Mouse (Mus musculus) CH12.LX (cell line): ENCODE measurements at regions not wholly inside any gene's neighbourhood (a gene's known extent, or its start where the extent isn't known, plus 50 kb on each side); places are given as distances from the start of the nearest gene placed in this dataset.

Experiments used
- DNase-seq: peaks from one replicate; pipeline ENCODE4 v3.0.0-alpha.2; 2013; ENCODE audit errors: extremely low read depth
- H3K27ac ChIP-seq: 2 replicates; pipeline ENCODE4 v1.5.1; 2012; ENCODE audit warnings: low read depth, mild to moderate bottlenecking, control low read depth, moderate library complexity; ENCODE audit not compliant: insufficient read depth
- H3K27me3 ChIP-seq: replicated peaks from 2 replicates; pipeline ENCODE3; 2012; ENCODE audit warnings: inconsistent platforms
- H3K36me3 ChIP-seq, 2 experiments: replicated peaks in 1 of 2; 2 replicates each; pipeline versions ENCODE3 to v1.6.1; 2012; ENCODE audit warnings: inconsistent platforms in 1 of 2, low read length in 1 of 2, mild to moderate bottlenecking in 1 of 2, mixed read lengths in 1 of 2, moderate library complexity in 1 of 2; ENCODE audit not compliant: control insufficient read depth in 1 of 2, insufficient read depth in 1 of 2
- H3K4me1 ChIP-seq, 2 experiments: 2 replicates each; pipeline ENCODE4 v1.6.1; 2012; ENCODE audit warnings: inconsistent platforms in 1 of 2, moderate library complexity in 1 of 2; ENCODE audit not compliant: insufficient read depth in 2 of 2, control insufficient read depth in 1 of 2
- H3K4me2 ChIP-seq: 2 replicates; pipeline ENCODE4 v1.6.1; 2012; ENCODE audit warnings: low read depth, mild to moderate bottlenecking, control low read depth; ENCODE audit not compliant: poor library complexity, insufficient read depth, severe bottlenecking
- H3K4me3 ChIP-seq, 3 experiments: fragments of 150-350 bp in 1 of 3; sonication (generic) in 1 of 3; replicated peaks in 1 of 3; 2 replicates each; pipeline versions ENCODE3 to v1.5.1; 2011 to 2012; ENCODE audit warnings: low read depth in 2 of 3, low read length in 2 of 3, mild to moderate bottlenecking in 2 of 3, moderate library complexity in 2 of 3, control low read depth in 1 of 3, improper control_type of control experiment in 1 of 3, inconsistent platforms in 1 of 3, mixed read lengths in 1 of 3; ENCODE audit not compliant: poor library complexity in 1 of 3
- H3K79me2 ChIP-seq: replicated peaks from 2 replicates; pipeline ENCODE4 v1.6.1; 2012; ENCODE audit warnings: mild to moderate bottlenecking, moderate library complexity; ENCODE audit not compliant: control insufficient read depth, poor library complexity, insufficient read depth, severe bottlenecking; ENCODE audit errors: extremely low read depth
- H3K9ac ChIP-seq: 2 replicates; pipeline ENCODE4 v1.6.1; 2012; ENCODE audit warnings: low read depth, mild to moderate bottlenecking, control low read depth, moderate library complexity; ENCODE audit not compliant: insufficient read depth
- H3K9me3 ChIP-seq: replicated peaks from 2 replicates; pipeline ENCODE3; 2012; ENCODE audit warnings: low read length, inconsistent platforms, mixed read lengths
- CHD1 ChIP-seq: IDR thresholded peaks from 2 replicates; pipeline ENCODE4 v1.6.1; 2012; ENCODE audit warnings: low read depth, low read length, improper control_type of control experiment, inconsistent platforms
- CHD2 ChIP-seq: IDR thresholded peaks from 2 replicates; pipeline ENCODE4 v1.6.1; 2011; ENCODE audit warnings: low read length, improper control_type of control experiment
- CTCF ChIP-seq, 2 experiments: IDR thresholded peaks in 1 of 2; conservative IDR thresholded peaks in 1 of 2; 2 replicates each; pipeline ENCODE4 v1.5.1; 2011 to 2012; ENCODE audit warnings: low read depth in 2 of 2, low read length in 2 of 2, improper control_type of control experiment in 1 of 2, inconsistent platforms in 1 of 2, mild to moderate bottlenecking in 1 of 2, moderate library complexity in 1 of 2
- E2F4 ChIP-seq: IDR thresholded peaks from 2 replicates; pipeline ENCODE4 v1.6.1; 2011; ENCODE audit warnings: low read depth, low read length, improper control_type of control experiment; ENCODE audit not compliant: insufficient replicate concordance
- EP300 ChIP-seq: IDR thresholded peaks from 2 replicates; pipeline ENCODE4 v1.6.1; 2011; ENCODE audit warnings: low read length, improper control_type of control experiment
- ETS1 ChIP-seq: conservative IDR thresholded peaks from 2 replicates; pipeline ENCODE4 v1.6.1; 2012; ENCODE audit warnings: low read depth, mild to moderate bottlenecking, inconsistent platforms, low read length, improper control_type of control experiment, moderate library complexity
- GABPA ChIP-seq: IDR thresholded peaks from 2 replicates; pipeline ENCODE4 v1.6.1; 2012; ENCODE audit warnings: low read depth, low read length, improper control_type of control experiment, inconsistent platforms; ENCODE audit not compliant: insufficient replicate concordance
- IRF4 ChIP-seq: IDR thresholded peaks from 2 replicates; pipeline ENCODE4 v1.6.1; 2014; ENCODE audit warnings: low read depth, mild to moderate bottlenecking, inconsistent platforms, low read length, improper control_type of control experiment
- JUN ChIP-seq: IDR thresholded peaks from 2 replicates; pipeline ENCODE4 v1.6.1; 2011; ENCODE audit warnings: low read depth, mild to moderate bottlenecking, low read length, improper control_type of control experiment, moderate library complexity; ENCODE audit not compliant: insufficient read depth
- JUND ChIP-seq: conservative IDR thresholded peaks from 2 replicates; pipeline ENCODE4 v1.6.1; 2011; ENCODE audit warnings: low read depth, low read length, improper control_type of control experiment
- MAFK ChIP-seq: IDR thresholded peaks from 2 replicates; pipeline ENCODE4 v1.6.1; 2011; ENCODE audit warnings: low read length, improper control_type of control experiment; ENCODE audit not compliant: insufficient replicate concordance
- MXI1 ChIP-seq: IDR thresholded peaks from 2 replicates; pipeline ENCODE4 v1.6.1; 2011; ENCODE audit warnings: mild to moderate bottlenecking, low read depth, low read length, improper control_type of control experiment
- MYC ChIP-seq: IDR thresholded peaks from 2 replicates; pipeline ENCODE4 v1.6.1; 2011; ENCODE audit warnings: low read depth, mild to moderate bottlenecking, improper control_type of control experiment, low read length
- NELFE ChIP-seq: IDR thresholded peaks from 2 replicates; pipeline ENCODE4 v1.6.1; 2011; ENCODE audit warnings: low read depth, low read length, improper control_type of control experiment
- NRF1 ChIP-seq: IDR thresholded peaks from 2 replicates; pipeline ENCODE4 v1.6.1; 2014; ENCODE audit warnings: low read depth, mild to moderate bottlenecking, inconsistent platforms, low read length, improper control_type of control experiment, moderate library complexity
- RCOR1 ChIP-seq: conservative IDR thresholded peaks from 2 replicates; pipeline ENCODE4 v1.6.1; 2012; ENCODE audit warnings: low read depth, mild to moderate bottlenecking, inconsistent platforms, low read length, improper control_type of control experiment
- SMC3 ChIP-seq: IDR thresholded peaks from 2 replicates; pipeline ENCODE4 v1.6.1; 2011; ENCODE audit warnings: low read depth, low read length, improper control_type of control experiment
- TCF12 ChIP-seq: IDR thresholded peaks from 2 replicates; pipeline ENCODE4 v1.6.1; 2014; ENCODE audit warnings: low read depth, mild to moderate bottlenecking, inconsistent platforms, low read length, improper control_type of control experiment
- UBTF ChIP-seq: IDR thresholded peaks from 2 replicates; pipeline ENCODE4 v1.6.1; 2012; ENCODE audit warnings: low read depth, mild to moderate bottlenecking, inconsistent platforms, low read length, improper control_type of control experiment, moderate library complexity
- USF1 ChIP-seq: IDR thresholded peaks from 2 replicates; pipeline ENCODE4 v1.6.1; 2014; ENCODE audit warnings: low read depth, mild to moderate bottlenecking, inconsistent platforms, low read length, improper control_type of control experiment
- USF2 ChIP-seq: conservative IDR thresholded peaks from 2 replicates; pipeline ENCODE4 v1.6.1; 2011; ENCODE audit warnings: low read depth, low read length, improper control_type of control experiment
- ZC3H11A ChIP-seq: IDR thresholded peaks from 2 replicates; pipeline ENCODE4 v1.6.1; 2012; ENCODE audit warnings: low read depth, mild to moderate bottlenecking, inconsistent platforms, low read length, improper control_type of control experiment
- ZKSCAN1 ChIP-seq: IDR thresholded peaks from 2 replicates; pipeline ENCODE4 v1.6.1; 2012; ENCODE audit warnings: low read depth, inconsistent platforms, low read length, improper control_type of control experiment, borderline replicate concordance
- dilution Hi-C: fragments of 300-500 bp; cut with MboI; formaldehyde crosslinking; loops from 2 replicates; pipeline ENCODE4 v1.14.3; 2020; ENCODE audit warnings: low sequenced_read_pairs; ENCODE audit not compliant: extremely low pct_unique_long_range_greater_than_20kb, extremely low pct_ligation_motif_present
- in situ Hi-C: fragments of 300-500 bp; cut with MboI; formaldehyde crosslinking; loops from 3 replicates; pipeline ENCODE4 v1.14.3; 2019; ENCODE audit warnings: low sequenced_read_pairs, low pct_ligation_motif_present, low pct_unique_long_range_greater_than_20kb, mixed read lengths

DNA sequence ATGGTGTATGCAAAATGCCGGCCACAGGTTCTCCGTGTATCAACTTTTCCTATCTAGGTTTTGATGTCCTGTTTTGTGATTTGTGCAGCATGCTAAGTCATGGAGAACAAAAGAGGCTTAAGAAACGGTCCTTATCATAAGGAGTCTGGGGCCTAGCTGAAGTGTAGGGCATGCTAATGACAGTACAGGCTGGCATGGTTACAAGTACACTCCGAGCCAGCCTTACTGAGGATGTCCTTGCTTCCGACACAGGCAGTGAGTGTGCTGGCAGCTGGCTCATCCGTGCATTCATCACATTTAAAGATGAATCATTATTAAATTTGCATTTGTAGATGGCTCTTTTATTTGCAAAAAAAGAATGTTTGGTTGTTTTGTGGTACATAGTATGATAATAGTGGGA is 219.3 kb downstream of the Fzd1 start:
- H3K9ac ChIP-seq: no peak overlapping the region
- no peaks in the 10 kb centered on the region for H3K27me3 ChIP-seq
- no peaks in the 10 kb centered on the region for H3K79me2 ChIP-seq
- no peaks in the 10 kb centered on the region for H3K36me3 ChIP-seq
- no peak overlapping the region for H3K27ac ChIP-seq
- no peaks in the 10 kb centered on the region for H3K4me1 ChIP-seq
- TF ChIP-seq ZKSCAN1: no peak
- no peak for TF ChIP-seq JUND
- TF ChIP-seq NELFE: no peak
- TF ChIP-seq IRF4: no peak
- no peak for TF ChIP-seq MYC
- no peak for TF ChIP-seq GABPA
- TF ChIP-seq CHD2: no peak
- TF ChIP-seq SMC3: no peak
- no peak for TF ChIP-seq CTCF (conservative IDR thresholded peaks at IDR 0.05 in 1 of 2, IDR thresholded peaks at IDR 0.05 in 1 of 2; ENCODE audit: low read depth in 2 of 2, low read length in 2 of 2)
- no peak for TF ChIP-seq MAFK
- TF ChIP-seq RCOR1: no peak
- TF ChIP-seq TCF12: no peak
- TF ChIP-seq CHD1: no peak
- no peak for TF ChIP-seq JUN
- TF ChIP-seq E2F4: no peak
- H3K9me3 ChIP-seq: no peaks in the 10 kb centered on the region
- no peak overlapping the region for H3K4me3 ChIP-seq
- in situ Hi-C loops (no loop called here), dilution Hi-C loops (no loop called here)
- H3K4me2 ChIP-seq: no peak overlapping the region
- DNase-seq: no peak

- H3K27ac ChIP-seq: no peak overlapping the region
- no peaks in the 10 kb centered on the region for H3K36me3 ChIP-seq
- no peak overlapping the region for H3K4me3 ChIP-seq
- dilution Hi-C loops (no loop called here), in situ Hi-C loops (no loop called here)
- no peaks in the 10 kb centered on the region for H3K9me3 ChIP-seq
- H3K9ac ChIP-seq: no peak overlapping the region
- no peaks in the 10 kb centered on the region for H3K79me2 ChIP-seq
- no peak overlapping the region for H3K4me2 ChIP-seq
- no peaks in the 10 kb centered on the region for H3K27me3 ChIP-seq
- TF ChIP-seq SMC3 (no peak), EP300 (no peak), RCOR1 (no peak), MYC (no peak), ZC3H11A (no peak), NRF1 (no peak), UBTF (no peak), CHD2 (no peak), USF2 (no peak), ZKSCAN1 (no peak), MXI1 (no peak), USF1 (no peak), NELFE (no peak), ETS1 (no peak)
- DNase-seq: no peak
- H3K4me1 ChIP-seq: no peaks in the 10 kb centered on the region
Measured at GRCm38 (mm10) chr5:4536790-4537189, 221.0 kb downstream of the Fzd1 start.
